In genomic region chr1:171731195-171731594, GRCm38 (mm10) we compare ENCODE assay signal across 25 mouse cellular contexts. TPM values are rescaled to one million over a fixed set of nuclear protein-coding genes. Genes with fewer than 3 reads are reported as not detected.
A peak's percentile ranks its signal among the peaks of the same experiment; 100 is the strongest.
DNase-seq lines count a peak whose midpoint lies in the region; TF ChIP-seq lines count a peak whose summit lies in the region.
"Had no signal": no experiment of that assay in that cellular context is flagged by ENCODE, and none has a peak within 500 bp of the region (broad histone marks: within the 10 kb centered on the region; RNA-seq: fewer than 3 reads in every experiment).

No protein-coding gene starts in this region.

- H3K4me1 ChIP-seq in heart, adult 2 months (ENCODE audit: control insufficient read depth, insufficient read depth, low read length), result no peaks in the 10 kb centered on the region
- H3K4me1 ChIP-seq: embryonic facial prominence, embryonic 12.5 days; heart, embryonic 12.5 days; hindbrain, embryonic 10.5 days; limb, embryonic 15.5 days; lung, embryonic 15.5 days; neural tube, embryonic 15.5 days had no signal

- intact Hi-C loops in heart, adult 2 months (cut with DNase I), result no loop called here

- H3K27ac ChIP-seq in heart, adult 2 months, result no peak overlapping the region
- H3K27ac ChIP-seq: embryonic facial prominence, embryonic 12.5 days; hindbrain, embryonic 10.5 days; limb, embryonic 15.5 days; liver, embryonic 14.5 days; lung, embryonic 15.5 days; neural tube, embryonic 15.5 days had no signal

- H3K79me2 ChIP-seq in heart, adult 2 months (replicated peaks; ENCODE audit: control insufficient read depth, insufficient read depth, low read length), result no peaks in the 10 kb centered on the region

- no peak for TF ChIP-seq EP300 in heart, adult 2 months (IDR thresholded peaks at IDR 0.05; ENCODE audit: insufficient read depth, low read depth, low read length)

- no peak for TF ChIP-seq POLR2A in heart, adult 2 months (IDR thresholded peaks at IDR 0.05; ENCODE audit: insufficient read depth, low read depth, low read length)

- no peak for DNase-seq in heart, adult 2 months
- DNase-seq in heart, adult 9 months (ENCODE audit: low spot score in 2 of 2), result no peak
- peak; percentile 2 for DNase-seq in lung, postnatal 36 days
- no peak for DNase-seq in lung, adult 18-20 months
- DNase-seq in A20 (ENCODE audit: low read depth, low spot score), result peak; percentile 24
- DNase-seq in brain, adult 2 months (ENCODE audit: low read depth, low spot score), result peak; percentile 4
- DNase-seq in spleen, postnatal 4 days (ENCODE audit: low spot score in 2 of 2), result no peak
- no peak for DNase-seq in kidney, postnatal 4 days
- DNase-seq: cerebellum, adult 2 months; cerebellum, postnatal 25 days; heart, postnatal 10 days; kidney, postnatal 25 days; left cerebral cortex, postnatal 4 days; lung, postnatal 4 days had no signal

- H3K27me3 ChIP-seq in heart, adult 2 months (ENCODE audit: control insufficient read depth, insufficient read depth, low read length), result no peaks in the 10 kb centered on the region
- H3K27me3 ChIP-seq: embryonic facial prominence, embryonic 12.5 days; heart, embryonic 12.5 days; limb, embryonic 15.5 days; lung, embryonic 15.5 days; neural tube, embryonic 15.5 days; Patski had no signal

- no peaks in the 10 kb centered on the region for H3K36me3 ChIP-seq in heart, adult 2 months (ENCODE audit: control insufficient read depth, insufficient read depth, low read length)
- H3K36me3 ChIP-seq: embryonic facial prominence, embryonic 12.5 days; heart, embryonic 12.5 days; hindbrain, embryonic 10.5 days; limb, embryonic 15.5 days; lung, embryonic 15.5 days; neural tube, embryonic 15.5 days had no signal

- peak; percentile 13; the same call in 1 of the 2 replicates for TF ChIP-seq CTCF in heart, adult 2 months (IDR thresholded peaks at IDR 0.05)

- no peak overlapping the region for H3K4me3 ChIP-seq in heart, adult 2 months
- H3K4me3 ChIP-seq: embryonic facial prominence, embryonic 12.5 days; heart, embryonic 12.5 days; hindbrain, embryonic 10.5 days; limb, embryonic 15.5 days; lung, embryonic 15.5 days; neural tube, embryonic 15.5 days had no signal

- no peak overlapping the region for H3K9ac ChIP-seq in heart, adult 2 months (ENCODE audit: low read depth, low read length)
- H3K9ac ChIP-seq: embryonic facial prominence, embryonic 12.5 days; heart, embryonic 12.5 days; limb, embryonic 15.5 days; liver, embryonic 14.5 days; lung, embryonic 15.5 days; neural tube, embryonic 15.5 days had no signal

RNA-seq across cellular contexts. Expression of gene Slamf1, which starts 35.7 kb away (rescaled TPM):
- total RNA-seq in heart, adult 2 months (2021), result 1 to 10 TPM in 1 of 2 experiments, under 1 TPM in 1; 0.47 to 1.2 TPM
- polyA plus RNA-seq in heart, adult 2 months (2012; rRNA removed), result 0.35 and 0.64 TPM in 2 replicates
- total RNA-seq: granulocyte monocyte progenitor cell, adult 5-6 weeks had no signal
- polyA plus RNA-seq: C2C12; cerebellum, adult 2 months had no signal

RNA-seq across cellular contexts. Expression of gene Cd48, which starts 49.4 kb away (rescaled TPM):
- total RNA-seq in heart, adult 2 months (2021), result 1 to 10 TPM; 2.3 to 2.7 TPM
- polyA plus RNA-seq in heart, adult 2 months (2012; rRNA removed), result 3.6 and 4.5 TPM in 2 replicates
- polyA plus RNA-seq: C2C12; forebrain, embryonic 11.5 days; Patski had no signal

Comparison
In these comparisons a context has a peak if more than half of its experiments do, and no peak if none do; other contexts are left out.
1. DNase-seq: peak in lung, postnatal 36 days (single experiment), A20 (single experiment) and brain, adult 2 months (single experiment); none in heart, adult 2 months (0 of 2), heart, adult 9 months (0 of 2), lung, adult 18-20 months (0 of 2), spleen, postnatal 4 days (0 of 2) and kidney, postnatal 4 days (0 of 2).